Mouse (Mus musculus) liver, embryonic 14.5 days (tissue): ENCODE data around the gene Ankrd42.

Source experiments
- CTCF ChIP-seq: IDR thresholded peaks from 2 replicates; pipeline ENCODE4 v1.5.1; 2016; ENCODE audit warnings: antibody characterized with exemption, low read depth, control low read depth
- EP300 ChIP-seq: IDR thresholded peaks from 2 replicates; pipeline ENCODE4 v1.6.1; 2016; ENCODE audit warnings: antibody characterized with exemption, low read depth

GRCm38 (mm10) chr7:92647790-92648189 is 10.8 kb upstream of the Ankrd42 start:
- TF ChIP-seq CTCF (no peak), EP300 (no peak)
